Mouse (Mus musculus): ENCODE measurements around the gene Akr1d1.

Akr1d1 gene

DNA sequence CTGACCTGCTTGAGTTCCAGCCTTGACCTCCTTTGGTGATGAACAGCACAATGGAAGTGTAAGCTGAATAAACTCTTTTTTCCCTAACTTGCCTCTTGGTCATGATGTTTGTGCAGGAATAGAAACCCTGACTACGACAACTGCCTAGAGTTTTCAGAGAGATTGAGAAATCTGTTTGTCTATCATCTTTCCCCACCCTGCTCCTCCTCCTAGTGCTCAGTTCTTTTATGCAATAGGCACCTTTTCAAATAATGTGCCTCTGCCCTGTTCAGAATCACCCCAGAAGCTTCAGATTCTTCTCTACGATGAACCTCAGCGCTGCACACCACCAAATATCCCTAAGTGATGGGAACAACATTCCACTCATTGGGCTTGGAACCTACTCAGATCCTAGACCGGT is at the start of gene Akr1d1:
Gene Akr1d1, plus strand, starts transcription at position 234 of the 400 bp plus-strand sequence.
- in situ Hi-C loops (cut with MseI, MboI), result no loop called here

DNA sequence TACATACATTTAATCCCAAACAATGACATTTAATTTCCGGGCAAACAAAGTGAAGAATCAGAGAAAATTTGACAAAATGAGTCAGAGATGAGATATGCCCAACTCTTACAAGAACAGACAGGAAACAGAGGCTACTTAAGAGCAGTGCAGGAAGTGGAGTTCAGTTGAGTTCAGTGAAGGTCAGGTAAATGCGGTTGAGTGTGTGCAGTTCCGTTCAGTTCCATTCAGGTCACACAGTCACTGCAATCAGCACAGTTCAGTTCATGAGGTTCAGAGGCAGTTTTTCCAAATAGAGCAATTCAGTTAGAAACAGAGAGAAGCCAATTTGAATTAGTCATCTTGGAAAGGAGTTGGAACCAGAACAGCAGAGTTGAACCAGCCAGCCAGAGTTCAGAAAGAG is 48.8 kb upstream of the Akr1d1 start:
- in situ Hi-C loops (cut with MseI, MboI), result no loop called here

DNA sequence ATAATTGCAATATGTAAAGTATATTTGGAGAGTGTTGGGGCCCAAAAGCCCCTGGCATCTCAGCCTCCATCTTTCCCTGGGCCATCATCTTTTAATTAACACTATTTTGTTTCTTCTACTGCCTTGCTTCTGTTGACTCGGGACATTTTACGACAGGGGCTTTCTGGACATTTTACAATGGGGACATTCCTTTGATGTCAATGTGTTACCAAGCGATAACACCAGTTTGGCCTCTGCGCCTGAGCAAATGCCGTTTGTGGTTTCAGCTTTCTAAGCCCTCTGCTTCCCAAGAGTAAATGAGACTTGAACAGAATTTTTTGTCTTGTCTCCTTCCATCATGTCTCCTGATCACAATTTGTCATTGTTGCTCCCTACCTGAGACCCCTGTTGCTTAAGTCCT is 46.7 kb upstream of the Akr1d1 start:
- in situ Hi-C loops (cut with MseI, MboI), result no loop called here

DNA sequence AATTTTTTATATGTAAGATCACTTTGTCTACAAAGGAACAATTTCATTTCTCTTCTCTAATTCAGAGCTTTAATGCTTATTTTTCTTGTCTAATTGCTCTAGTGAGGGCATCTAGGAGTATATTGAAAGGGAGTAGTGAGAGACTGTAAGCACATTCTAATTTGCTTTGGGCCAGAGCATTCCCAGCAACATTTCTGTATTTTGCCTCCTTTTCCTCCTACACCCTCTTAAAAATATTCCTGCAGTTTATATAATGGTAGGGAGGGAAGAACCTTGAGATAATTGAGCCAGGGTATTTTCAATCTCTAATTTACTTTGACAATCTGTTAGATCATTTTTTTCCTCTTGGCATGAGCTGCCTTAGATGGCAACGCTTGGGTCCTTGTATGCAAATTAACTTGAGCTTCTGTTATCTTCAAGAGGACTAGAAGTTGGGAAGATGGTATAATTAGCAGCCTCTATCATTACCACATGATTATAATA is 45.3 kb upstream of the Akr1d1 start:
- in situ Hi-C loops (cut with MseI, MboI), result no loop called here

DNA sequence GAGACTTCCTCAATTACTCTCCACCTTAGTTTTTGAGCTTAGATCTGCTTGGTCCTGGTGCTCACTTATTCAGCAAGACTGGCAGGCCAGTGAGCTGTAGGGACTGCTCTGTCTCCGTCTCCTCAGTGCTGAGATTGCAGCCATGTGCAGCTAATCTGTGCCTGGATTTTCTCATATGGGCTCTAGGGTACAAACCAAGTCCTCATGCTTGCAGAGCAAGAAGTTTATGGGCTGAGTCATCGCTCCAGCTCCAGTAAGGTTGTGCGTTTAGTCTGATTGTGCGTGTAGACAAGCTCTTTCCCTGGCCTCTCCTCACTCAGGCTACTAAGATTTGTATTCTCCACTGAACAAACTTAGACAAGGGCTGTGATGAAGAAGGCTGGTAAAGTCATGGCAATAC is 43.5 kb upstream of the Akr1d1 start:
- in situ Hi-C loops (cut with MseI, MboI), result no loop called here

DNA sequence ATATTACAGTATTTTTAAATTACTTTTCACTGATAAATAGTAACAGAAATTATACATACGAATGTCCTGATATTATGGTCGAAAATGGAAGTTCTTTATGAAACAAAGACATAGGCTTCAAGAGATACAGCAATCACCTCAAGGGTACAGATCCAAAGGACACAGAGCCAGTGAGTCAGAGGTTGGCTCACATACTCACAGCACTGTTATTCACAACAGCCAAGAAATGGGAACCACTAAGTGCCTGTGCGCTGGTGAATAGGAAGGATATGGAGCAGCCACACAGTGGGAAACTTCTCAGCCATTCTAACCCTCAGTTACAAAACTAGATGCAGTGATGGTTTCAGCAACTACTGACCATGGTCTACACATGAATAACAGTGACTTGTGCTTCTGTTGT is 37.7 kb upstream of the Akr1d1 start:
- in situ Hi-C loops (cut with MseI, MboI), result loop anchor here in 1 of 2 experiments (10.0 kb wide), 1 partner anchor 63 kb away; no protein-coding TSS in a partner anchor

DNA sequence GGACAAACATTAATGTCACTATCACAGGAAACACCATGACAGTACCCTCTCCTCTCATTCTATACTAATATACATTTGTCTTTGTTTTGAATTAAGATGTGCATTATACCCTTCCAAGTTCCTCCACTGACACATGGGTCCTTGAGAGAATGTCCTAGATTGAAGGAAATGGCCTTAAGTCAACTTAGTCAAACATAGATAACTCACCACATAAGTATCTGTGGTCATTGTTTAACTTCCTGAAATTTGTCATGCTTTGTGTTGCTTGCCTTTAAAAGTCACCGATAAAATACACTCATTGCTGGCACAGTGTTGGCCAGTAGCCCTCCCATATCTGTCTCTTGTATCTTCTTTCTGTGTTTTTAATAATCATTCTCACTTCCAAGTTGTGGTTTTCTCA is 35.0 kb upstream of the Akr1d1 start:
- in situ Hi-C loops (cut with MseI, MboI), result loop anchor here (5.0 to 10.0 kb wide), 2 partner anchors 57 to 60 kb away; no protein-coding TSS in a partner anchor

DNA sequence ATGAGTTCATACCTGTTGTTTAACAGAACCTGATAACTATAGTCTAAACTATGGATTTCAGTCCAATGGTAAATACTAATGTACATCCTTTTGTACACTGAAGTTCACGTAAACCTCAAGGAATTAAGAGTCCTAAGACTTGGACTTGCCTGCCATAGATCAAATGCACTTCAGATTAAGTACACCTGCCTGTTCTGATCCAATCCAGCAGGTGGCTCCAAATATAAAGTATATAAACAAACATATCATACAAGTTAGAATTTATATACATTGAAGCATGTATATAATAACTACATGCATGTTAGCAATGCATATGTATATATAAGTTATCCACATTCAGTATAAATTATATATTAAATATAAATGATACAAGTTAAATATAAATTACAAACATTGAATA is 33.1 kb upstream of the Akr1d1 start:
- in situ Hi-C loops (cut with MseI, MboI), result loop anchor here (5.0 to 10.0 kb wide), 2 partner anchors 55 to 58 kb away; no protein-coding TSS in a partner anchor

DNA sequence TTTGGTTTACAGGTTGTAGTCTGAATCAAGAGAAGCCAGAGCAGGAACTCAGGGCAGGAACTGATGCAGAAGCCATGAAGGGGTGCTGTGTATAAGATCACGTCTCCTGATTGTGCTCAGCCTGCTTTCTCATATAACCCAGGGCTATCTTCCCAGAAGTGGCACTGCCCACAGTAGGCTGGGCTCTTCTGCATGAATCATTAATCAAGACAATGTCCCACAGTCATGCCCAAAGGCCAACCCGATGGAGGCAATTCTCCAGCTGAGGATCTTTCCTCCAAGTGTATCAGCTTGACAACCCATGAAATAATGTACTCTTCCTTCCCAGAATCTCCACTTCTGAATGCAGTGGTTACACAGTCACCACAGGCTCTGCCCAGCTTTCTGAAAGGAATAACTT is 24.4 kb upstream of the Akr1d1 start:
- in situ Hi-C loops (cut with MseI, MboI), result no loop called here

DNA sequence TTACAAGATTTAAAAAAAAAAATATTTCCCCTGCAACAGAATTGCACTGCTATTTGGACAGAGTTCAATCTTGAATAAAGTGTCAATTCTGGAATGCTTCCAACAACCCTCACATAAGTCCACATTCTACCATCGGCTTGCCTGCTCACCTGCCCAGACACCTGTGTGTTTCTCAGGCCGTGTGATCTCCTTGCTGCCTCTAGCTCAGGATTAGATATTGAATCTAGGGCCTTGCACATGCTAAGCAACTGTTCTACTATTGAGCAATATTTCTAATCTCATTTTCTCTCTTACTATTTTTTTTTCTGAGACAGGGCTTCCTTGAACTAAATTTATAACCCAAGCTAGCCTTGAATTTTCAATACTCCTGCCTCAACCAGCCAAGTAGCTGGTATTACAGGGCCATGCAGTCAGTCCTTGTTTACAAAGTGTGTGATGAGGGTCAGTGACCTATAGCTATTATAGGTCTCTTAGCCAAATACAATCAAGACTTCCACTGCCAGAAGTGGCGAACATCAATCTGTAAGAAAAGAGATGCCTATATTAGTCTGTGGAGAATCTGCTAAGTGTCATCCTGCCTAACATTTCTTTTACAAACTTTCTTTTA is 23.0 kb upstream of the Akr1d1 start:
- in situ Hi-C loops (cut with MseI, MboI), result no loop called here

DNA sequence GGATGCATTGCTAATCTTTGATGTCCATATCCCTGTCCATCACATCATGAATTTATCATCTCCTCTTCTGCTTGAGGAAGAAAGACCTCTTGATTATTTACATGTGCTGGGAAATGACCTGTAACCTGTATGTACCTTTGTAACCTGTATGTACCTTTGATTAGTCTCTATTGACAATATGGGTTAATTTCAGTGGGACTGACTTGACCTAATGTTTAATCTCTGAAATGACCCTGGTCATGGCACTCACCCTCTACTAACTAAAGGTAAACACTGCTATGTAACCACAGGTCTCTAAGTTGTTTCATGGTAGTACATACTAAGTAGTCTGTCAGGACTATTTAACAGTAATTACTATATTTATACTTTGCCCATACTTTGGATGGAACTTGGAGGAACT is 19.2 kb upstream of the Akr1d1 start:
- in situ Hi-C loops (cut with MseI, MboI), result no loop called here

DNA sequence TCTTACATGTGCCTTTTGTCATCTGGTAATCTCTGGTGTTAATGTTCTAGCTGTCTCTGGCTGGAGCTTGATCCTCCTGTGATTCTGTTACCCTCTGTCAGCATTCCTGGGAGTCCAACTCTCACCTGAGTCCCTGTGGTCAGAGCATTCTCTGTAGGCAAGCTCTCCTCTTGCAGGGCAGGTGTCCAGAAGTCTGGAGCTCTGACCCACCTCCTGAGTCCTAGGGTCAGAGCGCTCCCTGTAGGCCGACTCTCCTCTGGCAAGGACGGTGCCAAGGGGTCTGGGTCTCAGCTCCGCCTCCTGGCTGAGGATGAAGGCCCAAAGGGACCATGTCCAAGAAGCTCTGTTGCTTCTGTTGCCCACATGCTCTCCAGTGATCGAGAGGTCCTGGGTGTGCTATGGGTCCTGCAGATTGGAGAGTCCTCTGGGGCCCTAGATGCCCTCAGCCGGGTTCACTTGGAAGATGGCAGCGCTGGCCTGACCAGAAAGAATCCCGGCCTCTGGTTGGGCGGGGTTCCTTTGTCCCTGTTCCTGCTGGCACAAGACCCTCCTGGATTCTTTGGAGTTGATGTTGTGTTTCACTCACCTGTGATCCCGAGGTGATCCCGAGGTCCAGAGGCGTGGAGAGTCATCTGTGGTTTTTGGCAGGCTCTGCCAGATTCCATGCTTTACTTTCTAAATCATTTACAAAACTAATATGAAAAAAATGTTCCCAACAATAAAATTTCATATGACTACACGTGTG is 9.2 kb upstream of the Akr1d1 start:
- in situ Hi-C loops (cut with MseI, MboI), result no loop called here

DNA sequence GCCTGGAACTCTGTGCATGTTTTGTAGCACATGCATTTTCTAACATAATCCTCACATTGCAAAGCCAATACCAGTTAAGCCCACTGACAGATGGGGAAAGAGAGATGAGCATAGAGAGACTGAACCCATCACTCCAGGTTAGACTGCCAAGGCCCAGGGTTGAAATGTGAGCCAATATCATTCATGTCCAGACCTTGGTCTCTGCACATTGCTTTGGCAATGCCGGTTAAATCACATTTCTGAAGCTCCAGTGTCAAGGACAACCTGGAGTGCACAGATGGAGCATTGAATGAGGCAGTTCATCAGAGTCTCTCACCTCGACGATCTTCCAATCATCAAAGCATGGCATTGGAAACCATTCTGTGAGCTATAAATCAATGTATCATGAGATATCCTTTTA is 2.1 kb downstream of the Akr1d1 start:
- in situ Hi-C loops (cut with MseI, MboI), result no loop called here

DNA sequence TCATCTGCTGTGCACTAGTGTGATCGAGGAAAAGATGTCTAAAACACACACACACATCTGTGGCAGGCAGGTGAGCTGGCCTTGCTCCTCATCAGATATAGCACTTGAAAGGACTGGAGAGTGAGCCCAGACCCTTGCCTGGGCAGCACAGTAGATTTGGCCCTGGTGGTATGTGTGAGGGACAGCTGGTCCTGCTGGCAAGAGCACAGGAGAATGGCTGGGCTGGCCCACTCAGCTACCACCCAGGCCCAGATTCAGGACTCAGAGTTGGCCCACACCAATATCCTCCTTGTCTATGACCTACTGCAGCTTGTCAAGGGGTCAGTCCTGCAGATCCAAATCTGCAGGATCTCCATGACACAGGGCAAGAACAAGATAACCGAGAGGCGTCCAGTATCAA is 6.9 kb downstream of the Akr1d1 start:
- in situ Hi-C loops (cut with MseI, MboI), result no loop called here

DNA sequence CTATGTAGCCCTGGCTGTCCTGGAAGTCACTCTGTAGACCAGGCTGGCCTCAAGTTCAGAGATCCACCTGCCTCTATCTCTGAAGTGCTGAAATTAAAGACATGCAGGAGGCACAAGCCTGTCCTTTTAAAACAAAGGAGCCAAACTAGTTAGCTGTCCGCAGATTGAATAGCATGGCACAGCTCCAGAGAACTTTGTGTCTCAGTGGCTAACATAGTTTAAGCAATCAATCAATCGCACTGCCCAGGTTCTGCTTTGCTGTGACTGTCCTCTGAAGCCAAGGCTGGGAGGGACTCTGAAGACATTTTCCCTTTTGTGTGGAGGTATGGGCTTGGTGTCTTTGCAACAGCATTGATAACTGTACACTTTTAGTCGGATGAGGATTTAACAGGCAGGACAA is 7.8 kb downstream of the Akr1d1 start:
- in situ Hi-C loops (cut with MseI, MboI), result no loop called here

DNA sequence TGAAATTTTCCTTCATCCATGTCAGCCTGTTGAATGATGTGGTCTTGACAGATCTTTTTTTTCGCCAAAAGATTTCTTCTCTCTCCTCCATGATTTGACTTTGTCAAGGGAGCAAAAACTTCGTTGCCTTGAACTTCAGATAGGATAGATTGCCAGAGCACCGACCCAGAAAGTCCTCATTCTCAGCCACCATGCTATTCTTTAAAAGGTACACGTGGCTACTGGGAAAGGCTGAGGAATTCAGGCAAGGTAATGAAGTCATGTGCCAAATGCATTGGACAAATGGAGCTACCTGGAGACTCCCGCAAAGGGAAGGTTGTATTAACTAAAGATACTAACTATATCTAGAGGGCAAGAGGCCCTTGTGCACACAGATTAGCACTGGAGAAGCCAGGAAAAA is 8.8 kb downstream of the Akr1d1 start:
- in situ Hi-C loops (cut with MseI, MboI), result no loop called here

DNA sequence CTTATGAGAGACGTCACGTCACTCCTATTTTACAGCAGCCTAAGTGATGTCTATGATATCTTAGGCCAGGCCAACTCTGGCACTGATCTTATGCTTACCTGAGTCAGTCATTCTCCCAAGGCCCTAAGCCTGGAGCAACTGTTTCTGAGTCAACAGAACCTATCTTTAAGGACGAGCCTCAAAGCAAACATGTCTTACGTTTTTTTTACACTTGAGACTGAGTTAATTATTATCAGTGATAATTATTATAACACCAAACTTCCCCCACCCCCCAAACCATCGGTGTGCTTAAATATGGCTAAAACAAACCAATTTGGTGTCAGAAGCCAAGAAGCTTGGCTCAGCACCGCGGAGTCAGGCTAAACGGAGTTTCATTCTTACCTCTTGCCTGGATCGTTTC is 9.4 kb downstream of the Akr1d1 start:
- in situ Hi-C loops (cut with MseI, MboI), result no loop called here

DNA sequence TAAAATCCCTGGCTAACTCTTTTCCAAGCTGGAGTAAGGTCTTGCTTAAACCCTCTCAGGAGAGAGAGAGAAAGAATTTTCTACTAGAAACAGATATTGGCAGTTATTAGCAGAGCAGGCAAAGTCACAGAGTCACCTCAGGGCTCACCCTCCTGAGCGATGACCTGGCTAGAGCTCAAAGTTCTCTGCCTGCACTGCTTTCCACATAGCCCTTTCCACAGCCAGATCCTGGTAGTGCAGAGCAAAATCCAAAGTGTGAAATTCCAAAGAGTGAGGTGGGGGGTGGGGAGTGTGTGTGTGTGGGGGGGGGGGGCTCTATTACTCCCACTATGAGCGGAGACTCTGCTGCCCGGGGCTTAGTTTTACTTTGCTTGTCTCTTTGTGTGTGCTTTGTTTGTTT is 10.1 kb downstream of the Akr1d1 start:
- in situ Hi-C loops (cut with MseI, MboI), result no loop called here

DNA sequence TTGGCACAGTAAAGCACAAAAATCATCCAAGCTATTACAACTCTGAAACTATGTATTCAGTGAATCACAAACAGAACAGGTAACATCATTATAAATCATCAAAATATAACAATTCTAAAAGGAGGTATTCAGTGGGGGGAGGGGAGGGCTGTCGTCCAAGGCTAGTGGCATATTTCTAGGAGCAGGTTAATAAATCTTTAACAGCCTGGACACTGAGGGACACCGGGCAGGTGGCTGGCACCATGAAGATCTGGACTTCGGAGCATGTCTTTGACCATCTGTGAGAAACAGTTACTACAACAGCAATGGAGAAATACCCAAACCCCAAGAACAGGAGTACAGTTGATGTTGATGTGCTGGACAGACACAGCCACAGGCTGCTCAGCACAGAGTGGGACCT is 11.2 kb downstream of the Akr1d1 start:
- in situ Hi-C loops (cut with MseI, MboI), result no loop called here

DNA sequence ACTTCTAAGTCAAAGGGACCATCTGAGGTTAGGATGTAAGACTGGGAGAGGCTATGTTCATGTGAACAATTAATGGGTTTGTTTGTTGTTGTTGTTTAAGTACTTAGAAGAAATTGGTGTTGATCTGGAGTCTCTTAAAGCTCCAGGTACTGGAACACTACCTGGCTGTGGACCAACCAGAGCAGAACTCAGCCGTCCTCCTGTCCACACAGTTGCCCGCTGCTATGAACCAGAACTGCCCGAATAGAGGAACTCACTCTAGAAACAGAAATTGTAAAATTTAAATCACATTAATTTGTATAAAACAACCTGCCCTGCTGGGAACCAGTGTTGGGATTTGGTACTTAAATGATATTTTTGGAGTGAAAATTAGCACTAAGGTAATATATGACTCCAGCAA is 12.2 kb downstream of the Akr1d1 start:
- in situ Hi-C loops (cut with MseI, MboI), result no loop called here

DNA sequence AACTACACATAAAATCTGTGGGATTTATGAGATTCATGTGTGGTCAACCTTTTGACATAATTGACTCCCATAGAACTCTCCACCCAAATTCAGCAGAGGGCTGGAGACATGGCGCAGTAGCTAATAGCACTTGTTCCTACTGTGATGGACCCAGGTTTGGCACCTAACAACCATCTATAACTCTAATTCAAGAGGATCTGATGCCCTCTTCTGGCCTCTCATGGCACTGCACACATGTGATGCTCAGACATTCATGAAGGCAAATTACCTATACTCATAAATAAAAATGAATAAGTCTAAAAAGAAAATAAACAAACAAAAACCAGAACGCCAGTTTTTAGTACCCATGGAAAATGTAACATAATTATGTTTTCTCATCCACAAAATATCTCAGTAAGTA is 22.8 kb downstream of the Akr1d1 start:
- in situ Hi-C loops (cut with MseI, MboI), result loop anchor here (5.0 to 25.0 kb wide), 5 partner anchors 55 to 190 kb away; no protein-coding TSS in a partner anchor

DNA sequence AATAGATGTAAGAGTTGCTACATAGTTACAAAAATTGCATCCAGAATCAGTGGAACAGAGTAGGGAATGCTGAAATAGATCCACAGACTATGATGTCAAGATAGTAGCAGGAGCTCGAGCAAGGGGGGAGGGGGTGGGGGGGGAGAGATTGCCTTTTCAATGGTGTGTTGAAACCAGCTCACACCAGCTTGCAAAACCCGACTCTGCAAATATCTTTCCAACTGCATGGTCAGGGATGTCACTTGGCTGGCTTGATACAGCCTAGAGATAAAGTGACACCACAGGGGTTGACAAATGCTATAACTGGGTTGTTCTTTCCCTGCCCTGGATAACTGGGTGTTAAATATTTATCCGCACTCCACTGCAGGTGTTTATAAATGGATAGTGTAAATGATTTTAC is 24.0 kb downstream of the Akr1d1 start:
- in situ Hi-C loops (cut with MseI, MboI), result loop anchor here (5.0 to 25.0 kb wide), 5 partner anchors 57 to 192 kb away; no protein-coding TSS in a partner anchor

DNA sequence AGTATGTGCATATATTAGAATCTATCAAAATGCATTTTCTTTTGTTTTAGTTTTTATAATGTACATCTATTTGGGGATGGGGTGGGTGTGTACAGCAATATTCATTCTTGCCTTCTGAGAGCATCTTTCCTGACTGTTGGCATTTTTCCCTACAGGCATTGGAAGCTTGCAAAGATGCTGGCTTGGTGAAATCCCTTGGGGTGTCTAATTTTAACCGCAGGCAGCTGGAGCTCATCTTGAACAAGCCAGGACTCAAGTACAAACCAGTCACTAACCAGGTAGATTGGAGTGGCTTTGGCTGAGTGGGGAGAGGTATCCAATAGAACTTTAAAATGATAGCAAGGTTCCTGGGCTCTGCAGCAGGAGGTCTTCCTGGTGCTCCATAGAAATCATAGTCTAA is 24.4 kb downstream of the Akr1d1 start:
- in situ Hi-C loops (cut with MseI, MboI), result loop anchor here (5.0 to 25.0 kb wide), 5 partner anchors 57 to 192 kb away; no protein-coding TSS in a partner anchor
